Mouse (Mus musculus) limb, embryonic 15.5 days (tissue): ENCODE measurements around the gene Slc45a1. TPM values are rescaled to one million over a fixed set of nuclear protein-coding genes. Genes with fewer than 3 reads are reported as not detected.

Source experiments
- ATAC-seq: fragments of 200-750 bp; cut with Nextera tagmentation; 2 replicates; pipeline ENCODE4 v1.8.0; 2017; ENCODE audit warnings: low read depth, moderate TSS enrichment; ENCODE audit not compliant: insufficient number of reproducible peaks, low FRiP score, low TSS enrichment
- H3K27ac ChIP-seq: fragments of 300-500 bp; sonication (generic); 2 replicates; pipeline ENCODE4 v1.5.1; 2015; ENCODE audit warnings: moderate library complexity, mild to moderate bottlenecking, inconsistent platforms
- H3K27me3 ChIP-seq: fragments of 300-500 bp; sonication (generic); 2 replicates; pipeline ENCODE4 v1.6.1; 2015; ENCODE audit warnings: inconsistent platforms
- H3K36me3 ChIP-seq: fragments of 300-500 bp; sonication (generic); 2 replicates; pipeline ENCODE4 v1.6.1; 2015; ENCODE audit warnings: inconsistent platforms
- H3K4me1 ChIP-seq: fragments of 300-500 bp; sonication (generic); 2 replicates; pipeline ENCODE4 v1.6.1; 2015; ENCODE audit warnings: inconsistent platforms
- H3K4me2 ChIP-seq: fragments of 300-500 bp; sonication (generic); 2 replicates; pipeline ENCODE4 v1.6.1; 2015; ENCODE audit warnings: mild to moderate bottlenecking, inconsistent platforms
- H3K4me3 ChIP-seq: fragments of 300-500 bp; sonication (generic); 2 replicates; pipeline ENCODE4 v1.5.1; 2015; ENCODE audit warnings: mild to moderate bottlenecking, inconsistent platforms
- H3K9ac ChIP-seq: fragments of 300-500 bp; sonication (generic); 2 replicates; pipeline ENCODE4 v1.6.1; 2015; ENCODE audit warnings: inconsistent platforms
- H3K9me3 ChIP-seq: fragments of 300-500 bp; sonication (generic); 2 replicates; pipeline ENCODE4 v1.6.1; 2016; ENCODE audit warnings: inconsistent platforms
- WGBS: fragments of 180-500 bp; shearing (Covaris S2); methylation state at CpG from one replicate; pipeline ENCODE4 v1.1.7; 2015; 5-methylcytosine and 5-hydroxymethylcytosine counted together
- polyA plus RNA-seq: library from polyadenylated mRNA; unstranded; fragments of >200 nt; fragmentation: Nextera tagmentation; extraction: Ambion mirVana; gene quantifications from 2 replicates; pipeline ENCODE4 v1.2.1, GENCODE M21; 2015

Gene Slc45a1
- polyA plus RNA-seq: 0.19 TPM in 1 of 2 replicates, not detected in the other

GRCm38 (mm10) chr4:150651390-150652277 is at the start of gene Slc45a1:
TSS of gene Slc45a1 (minus strand) at chr4:150652174.
- H3K4me3 ChIP-seq: peak within 1 kb of the TSS; percentile 27
- H3K36me3 ChIP-seq: no peaks in the 10 kb centered on the region
- H3K9ac ChIP-seq: no peak within 1 kb of the TSS
- no peak within 1 kb of the TSS for H3K27ac ChIP-seq
- H3K27me3 ChIP-seq: peaks cover 28% of the 10 kb centered on the region
- ATAC-seq: no peak
- H3K9me3 ChIP-seq: no peaks in the 10 kb centered on the region
- peaks cover 8% of the 10 kb centered on the region for H3K4me1 ChIP-seq
- 7% methylated on average over 41 of the region's 41 CpGs for WGBS
- peak within 1 kb of the TSS; percentile 46 for H3K4me2 ChIP-seq

- no peak for ATAC-seq
- Histone ChIP-seq H3K9me3 (no peaks in the 10 kb centered on the region), H3K36me3 (no peaks in the 10 kb centered on the region), H3K27me3 (no peaks in the 10 kb centered on the region), H3K9ac (no peak overlapping the region), H3K4me2 (no peak overlapping the region), H3K4me1 (no peaks in the 10 kb centered on the region), H3K27ac (no peak overlapping the region), H3K4me3 (no peak overlapping the region)
- WGBS: 92% methylated on average over 9 of the region's 9 CpGs
Measured at GRCm38 (mm10) chr4:150700849-150701248, 48.9 kb upstream of the Slc45a1 start.

- no peak overlapping the region for H3K9ac ChIP-seq
- no peak; the same call in 1 of the 2 replicates for ATAC-seq
- no peaks in the 10 kb centered on the region for H3K4me1 ChIP-seq
- H3K27ac ChIP-seq: no peak overlapping the region
- H3K27me3 ChIP-seq: no peaks in the 10 kb centered on the region
- H3K36me3 ChIP-seq: no peaks in the 10 kb centered on the region
- no peaks in the 10 kb centered on the region for H3K9me3 ChIP-seq
- H3K4me3 ChIP-seq: no peak overlapping the region
- WGBS: 74% methylated on average over 10 of the region's 10 CpGs
- no peak overlapping the region for H3K4me2 ChIP-seq
Measured at GRCm38 (mm10) chr4:150694434-150695108, 42.6 kb upstream of the Slc45a1 start.

GRCm38 (mm10) chr4:150692861-150693403 is 41.0 kb upstream of the Slc45a1 start:
- Histone ChIP-seq H3K4me2 (no peak overlapping the region), H3K9ac (no peak overlapping the region), H3K4me3 (no peak overlapping the region), H3K4me1 (no peaks in the 10 kb centered on the region), H3K36me3 (no peaks in the 10 kb centered on the region), H3K27ac (no peak overlapping the region), H3K27me3 (no peaks in the 10 kb centered on the region), H3K9me3 (no peaks in the 10 kb centered on the region)
- 74% methylated on average over 10 of the region's 10 CpGs for WGBS
- no peak for ATAC-seq

GRCm38 (mm10) chr4:150690759-150691158 is 38.8 kb upstream of the Slc45a1 start:
- 75% methylated on average over 3 of the region's 3 CpGs for WGBS
- Histone ChIP-seq H3K4me2 (no peak overlapping the region), H3K9me3 (no peaks in the 10 kb centered on the region), H3K4me3 (no peak overlapping the region), H3K27ac (no peak overlapping the region), H3K27me3 (no peaks in the 10 kb centered on the region), H3K9ac (no peak overlapping the region), H3K4me1 (0 out of 2 replicates have a peak, but pooled peaks cover 3% of the 10 kb centered on the region), H3K36me3 (no peaks in the 10 kb centered on the region)
- no peak for ATAC-seq

- H3K4me1 ChIP-seq: peaks cover 12% of the 10 kb centered on the region; the same call in 1 of the 2 replicates
- ATAC-seq: no peak
- no peak overlapping the region for H3K27ac ChIP-seq
- H3K9ac ChIP-seq: no peak overlapping the region
- 89% methylated on average over 10 of the region's 10 CpGs for WGBS
- H3K9me3 ChIP-seq: no peaks in the 10 kb centered on the region
- no peak overlapping the region for H3K4me3 ChIP-seq
- H3K27me3 ChIP-seq: no peaks in the 10 kb centered on the region
- no peaks in the 10 kb centered on the region for H3K36me3 ChIP-seq
- H3K4me2 ChIP-seq: no peak overlapping the region
Measured at GRCm38 (mm10) chr4:150689553-150689952, 37.6 kb upstream of the Slc45a1 start.

GRCm38 (mm10) chr4:150687126-150687753 is 35.3 kb upstream of the Slc45a1 start:
- Histone ChIP-seq H3K9me3 (no peaks in the 10 kb centered on the region), H3K27ac (no peak overlapping the region), H3K9ac (no peak overlapping the region), H3K27me3 (no peaks in the 10 kb centered on the region), H3K4me2 (no peak overlapping the region), H3K36me3 (no peaks in the 10 kb centered on the region), H3K4me1 (peaks cover 12% of the 10 kb centered on the region; the same call in 1 of the 2 replicates), H3K4me3 (no peak overlapping the region)
- ATAC-seq: no peak
- WGBS: 37% methylated on average over 10 of the region's 10 CpGs

- H3K4me2 ChIP-seq: no peak overlapping the region
- no peak overlapping the region for H3K9ac ChIP-seq
- H3K27ac ChIP-seq: no peak overlapping the region
- no peaks in the 10 kb centered on the region for H3K9me3 ChIP-seq
- H3K27me3 ChIP-seq: no peaks in the 10 kb centered on the region
- H3K4me3 ChIP-seq: no peak overlapping the region
- no peaks in the 10 kb centered on the region for H3K36me3 ChIP-seq
- no peak for ATAC-seq
- H3K4me1 ChIP-seq: peaks cover 12% of the 10 kb centered on the region; the same call in 1 of the 2 replicates
Measured at GRCm38 (mm10) chr4:150686538-150686937, 34.6 kb upstream of the Slc45a1 start.

GRCm38 (mm10) chr4:150685778-150686493 is 34.0 kb upstream of the Slc45a1 start:
- H3K4me1 ChIP-seq: peaks cover 12% of the 10 kb centered on the region; the same call in 1 of the 2 replicates
- 51% methylated on average over 7 of the region's 8 CpGs for WGBS
- no peak overlapping the region for H3K9ac ChIP-seq
- no peak overlapping the region for H3K27ac ChIP-seq
- no peak for ATAC-seq
- no peak overlapping the region for H3K4me3 ChIP-seq
- H3K27me3 ChIP-seq: no peaks in the 10 kb centered on the region
- H3K36me3 ChIP-seq: no peaks in the 10 kb centered on the region
- no peaks in the 10 kb centered on the region for H3K9me3 ChIP-seq
- no peak overlapping the region for H3K4me2 ChIP-seq

- H3K9me3 ChIP-seq: no peaks in the 10 kb centered on the region
- H3K27me3 ChIP-seq: no peaks in the 10 kb centered on the region
- peaks cover 12% of the 10 kb centered on the region; the same call in 1 of the 2 replicates for H3K4me1 ChIP-seq
- H3K27ac ChIP-seq: no peak overlapping the region
- H3K4me2 ChIP-seq: no peak overlapping the region
- no peak for ATAC-seq
- H3K4me3 ChIP-seq: no peak overlapping the region
- 28% methylated on average over 15 of the region's 15 CpGs for WGBS
- H3K9ac ChIP-seq: no peak overlapping the region
- no peaks in the 10 kb centered on the region for H3K36me3 ChIP-seq
Measured at GRCm38 (mm10) chr4:150685043-150685777, 33.2 kb upstream of the Slc45a1 start.
